Mouse (Mus musculus) mature B cell (primary cell): ENCODE measurements around the gene Cyp4f39.

Source experiments
- in situ Hi-C: fragments of 300-500 bp; cut with MboI; formaldehyde crosslinking; loops from 2 replicates; pipeline ENCODE4 v1.14.3; 2019

Cyp4f39 gene

GRCm38 (mm10) chr17:32452482-32452881, at the start of gene Cyp4f39:
Gene Cyp4f39, plus strand, starts transcription at chr17:32452723.
- in situ Hi-C loops, result no loop called here

- in situ Hi-C loops, result no loop called here
Observed at GRCm38 (mm10) chr17:32402779-32403157, 49.8 kb upstream of the Cyp4f39 start.

- in situ Hi-C loops, result no loop called here
Observed at GRCm38 (mm10) chr17:32403417-32403816, 49.1 kb upstream of the Cyp4f39 start, which contains the start of gene Rasal3. Gene Rasal3, minus strand, starts transcription at chr17:32403583.

- in situ Hi-C loops, result no loop called here
Observed at GRCm38 (mm10) chr17:32411898-32412297, 40.6 kb upstream of the Cyp4f39 start.

- in situ Hi-C loops, result no loop called here
Observed at GRCm38 (mm10) chr17:32415417-32416020, 37.0 kb upstream of the Cyp4f39 start.

GRCm38 (mm10) chr17:32416771-32417170, 35.8 kb upstream of the Cyp4f39 start:
- in situ Hi-C loops, result no loop called here

- in situ Hi-C loops, result no loop called here
Observed at GRCm38 (mm10) chr17:32419989-32420388, 32.5 kb upstream of the Cyp4f39 start.

GRCm38 (mm10) chr17:32420781-32421180, 31.7 kb upstream of the Cyp4f39 start:
- in situ Hi-C loops, result no loop called here

- in situ Hi-C loops, result no loop called here
Observed at GRCm38 (mm10) chr17:32424034-32424433, 28.5 kb upstream of the Cyp4f39 start, which contains the start of gene Pglyrp2. Gene Pglyrp2, minus strand, starts transcription at chr17:32424167.

- in situ Hi-C loops, result no loop called here
Observed at GRCm38 (mm10) chr17:32426610-32427009, 25.9 kb upstream of the Cyp4f39 start.

- in situ Hi-C loops, result loop anchor here (5.0 kb wide), 1 partner anchor 80 kb away; the partner anchor contains the start of gene Akap8l
Observed at GRCm38 (mm10) chr17:32431972-32432371, 20.6 kb upstream of the Cyp4f39 start.

- in situ Hi-C loops, result loop anchor here (5.0 kb wide), 1 partner anchor 82 kb away; the partner anchor contains the start of gene Akap8l
Observed at GRCm38 (mm10) chr17:32434324-32434723, 18.2 kb upstream of the Cyp4f39 start.

- in situ Hi-C loops, result no loop called here
Observed at GRCm38 (mm10) chr17:32435151-32435550, 17.4 kb upstream of the Cyp4f39 start.

GRCm38 (mm10) chr17:32437106-32437505, 15.4 kb upstream of the Cyp4f39 start:
- in situ Hi-C loops, result no loop called here

- in situ Hi-C loops, result no loop called here
Observed at GRCm38 (mm10) chr17:32443245-32443644, 9.3 kb upstream of the Cyp4f39 start.

- in situ Hi-C loops, result no loop called here
Observed at GRCm38 (mm10) chr17:32445016-32445415, 7.5 kb upstream of the Cyp4f39 start.

- in situ Hi-C loops, result no loop called here
Observed at GRCm38 (mm10) chr17:32447195-32447594, 5.3 kb upstream of the Cyp4f39 start.

- in situ Hi-C loops, result no loop called here
Observed at GRCm38 (mm10) chr17:32449042-32449441, 3.5 kb upstream of the Cyp4f39 start.

GRCm38 (mm10) chr17:32450844-32451537, 1.5 kb upstream of the Cyp4f39 start:
- in situ Hi-C loops, result no loop called here

- in situ Hi-C loops, result no loop called here
Observed at GRCm38 (mm10) chr17:32454188-32454587, 1.7 kb downstream of the Cyp4f39 start.

- in situ Hi-C loops, result no loop called here
Observed at GRCm38 (mm10) chr17:32454997-32455396, 2.5 kb downstream of the Cyp4f39 start.

- in situ Hi-C loops, result no loop called here
Observed at GRCm38 (mm10) chr17:32468494-32468893, 16.0 kb downstream of the Cyp4f39 start.

GRCm38 (mm10) chr17:32470795-32471194, 18.3 kb downstream of the Cyp4f39 start:
- in situ Hi-C loops, result no loop called here
